Mouse (Mus musculus) cerebellum, adult 8-10 months (tissue): Measurements from ENCODE around the gene Vmn1r42.
"Not testable (repeated sequence)": the region's sequence is repeated elsewhere in the genome, so short reads cannot be mapped to it uniquely, and the experiment has no call there.

Experiments
- DNase-seq: peaks from one replicate; pipeline ENCODE4 v3.0.0; 2022

Vmn1r42 gene

GRCm38 (mm10) chr6:89876313-89876712 lies at the start of gene Vmn1r42, which contains the start of gene Vmn1r43:
TSS of gene Vmn1r42 (minus strand) at chr6:89876413.
TSS of gene Vmn1r43 (minus strand) at chr6:89876413.
- not testable (repeated sequence) for DNase-seq

GRCm38 (mm10) chr6:89883812-89884211 lies 7.6 kb upstream of the Vmn1r42 start:
- DNase-seq, result no peak

- DNase-seq, result no peak
Measured at GRCm38 (mm10) chr6:89883360-89883759, 7.1 kb upstream of the Vmn1r42 start, which contains the start of gene Vmn1r44. TSS of gene Vmn1r44 (plus strand) at chr6:89883660.

GRCm38 (mm10) chr6:89880867-89881266 lies 4.7 kb upstream of the Vmn1r42 start:
- no peak for DNase-seq

- DNase-seq, result no peak
Measured at GRCm38 (mm10) chr6:89876963-89877362, 750 bp upstream of the Vmn1r42 start.

GRCm38 (mm10) chr6:89867976-89868375 lies 8.2 kb downstream of the Vmn1r42 start:
- no peak for DNase-seq

GRCm38 (mm10) chr6:89867276-89867675 lies 8.9 kb downstream of the Vmn1r42 start:
- no peak for DNase-seq

GRCm38 (mm10) chr6:89863792-89864191 lies 12.4 kb downstream of the Vmn1r42 start:
- no peak for DNase-seq

GRCm38 (mm10) chr6:89859839-89860238 lies 16.4 kb downstream of the Vmn1r42 start:
- no peak for DNase-seq

- no peak for DNase-seq
Measured at GRCm38 (mm10) chr6:89857552-89857951, 18.7 kb downstream of the Vmn1r42 start.
